Mouse (Mus musculus) thymus, adult 2 months (tissue): ENCODE data around the gene Ppif. TPM values are rescaled to one million over a fixed set of nuclear protein-coding genes. Genes with fewer than 3 reads are reported as not detected.
A peak's percentile ranks its signal among the peaks of the same experiment; 100 is the strongest.

Experiments
- DNase-seq: peaks from one replicate; pipeline ENCODE4 v3.0.0; 2021
- H3K27ac ChIP-seq: fragments of 200-500 bp; 2 replicates; pipeline ENCODE4 v1.5.1; 2012; ENCODE audit warnings: low read length, control low read depth; ENCODE audit not compliant: control insufficient read depth, insufficient read depth
- H3K27me3 ChIP-seq: fragments of 200-500 bp; 2 replicates; pipeline ENCODE4 v1.6.1; 2012; ENCODE audit warnings: mild to moderate bottlenecking, low read length, moderate library complexity, mixed read lengths; ENCODE audit not compliant: control insufficient read depth, insufficient read depth
- H3K36me3 ChIP-seq: fragments of 200-500 bp; 2 replicates; pipeline ENCODE4 v1.6.1; 2012; ENCODE audit warnings: mild to moderate bottlenecking, low read length, moderate library complexity; ENCODE audit not compliant: control insufficient read depth, insufficient read depth
- H3K4me1 ChIP-seq: fragments of 200-500 bp; replicated peaks from 2 replicates; pipeline ENCODE4 v1.6.1; 2012; ENCODE audit warnings: low read length; ENCODE audit not compliant: control insufficient read depth, insufficient read depth
- H3K4me3 ChIP-seq: fragments of 200-500 bp; 2 replicates; pipeline ENCODE4 v1.5.1; 2012; ENCODE audit warnings: mild to moderate bottlenecking, low read length, control low read depth, moderate library complexity; ENCODE audit not compliant: control insufficient read depth, insufficient read depth
- CTCF ChIP-seq: fragments of 200-500 bp; IDR thresholded peaks from 2 replicates; pipeline ENCODE4 v1.5.1; 2012; ENCODE audit warnings: mild to moderate bottlenecking, control low read depth, low read length, moderate library complexity, borderline replicate concordance; ENCODE audit not compliant: control insufficient read depth, poor library complexity, insufficient read depth; ENCODE audit errors: extremely low read depth
- POLR2A ChIP-seq: fragments of 200-500 bp; IDR thresholded peaks from 2 replicates; pipeline ENCODE4 v1.6.1; 2012; ENCODE audit warnings: mild to moderate bottlenecking, low read length, control low read depth, moderate library complexity; ENCODE audit not compliant: control insufficient read depth, poor library complexity, insufficient read depth; ENCODE audit errors: extremely low read depth
- WGBS: fragments of 180-500 bp; shearing (Covaris S2); methylation state at CpG from one replicate; pipeline ENCODE4 v1.1.7; 2018; 5-methylcytosine and 5-hydroxymethylcytosine counted together
- polyA plus RNA-seq: library from polyadenylated mRNA; depleted of rRNA; stranded (reverse); fragments of >200 nt; gene quantifications from 2 replicates; pipeline ENCODE4 v1.2.3, GENCODE M21; 2012

The Ppif gene
- polyA plus RNA-seq, 1 experiment: 108 TPM

DNA sequence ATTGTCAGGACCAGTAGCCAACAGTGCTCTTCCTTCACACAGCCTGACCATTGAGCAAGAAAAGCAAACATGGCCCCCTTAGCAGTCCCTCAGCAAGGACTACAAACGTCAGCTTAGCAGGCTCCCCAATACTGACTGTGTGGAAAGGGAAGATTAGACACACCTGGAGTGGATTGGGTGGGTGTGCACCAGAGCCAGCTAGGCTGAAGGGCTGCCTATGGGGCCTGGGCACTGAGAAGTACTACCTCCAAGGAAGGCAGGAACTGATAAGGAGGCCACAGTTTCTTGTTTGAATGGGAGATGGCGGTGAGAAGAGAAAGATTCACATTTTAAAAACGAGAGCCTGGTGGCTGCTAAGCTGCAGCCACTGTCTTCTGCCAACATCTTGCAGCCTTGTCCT is 26.4 kb upstream of the Ppif start:
- no peaks in the 10 kb centered on the region for H3K27me3 ChIP-seq
- TF ChIP-seq CTCF (no peak), POLR2A (no peak)
- H3K36me3 ChIP-seq: peaks cover 10% of the 10 kb centered on the region; the same call in 1 of the 2 replicates
- H3K27ac ChIP-seq: no peak overlapping the region
- H3K4me3 ChIP-seq: no peak overlapping the region
- H3K4me1 ChIP-seq: 0 out of 2 replicates have a peak, but pooled peaks cover 2% of the 10 kb centered on the region
- 80% methylated on average over 3 of the region's 3 CpGs for WGBS
- no peak for DNase-seq

DNA sequence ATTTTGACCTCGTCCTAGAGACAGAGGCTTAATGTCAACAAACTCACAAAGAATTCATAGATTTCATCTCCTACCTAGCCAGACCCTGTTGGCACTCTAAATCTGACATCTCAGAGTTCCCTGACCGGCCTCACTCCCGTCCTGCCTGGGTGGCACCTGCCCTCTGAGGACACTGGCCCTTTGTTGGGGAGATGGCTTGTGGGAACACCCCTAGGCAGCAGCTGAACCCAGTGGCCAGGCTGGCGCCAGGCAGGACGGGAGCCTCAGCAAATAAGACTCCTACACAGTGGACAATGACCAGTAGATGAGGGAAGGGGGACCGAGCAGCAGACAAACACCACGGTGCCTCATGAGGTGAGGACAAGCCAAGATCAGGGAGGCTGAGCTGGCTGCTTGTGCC is 14.3 kb upstream of the Ppif start:
- WGBS: 96% methylated on average over 7 of the region's 7 CpGs
- H3K4me1 ChIP-seq: no peaks in the 10 kb centered on the region
- H3K4me3 ChIP-seq: no peak overlapping the region
- H3K36me3 ChIP-seq: no peaks in the 10 kb centered on the region
- H3K27ac ChIP-seq: no peak overlapping the region
- no peak for TF ChIP-seq POLR2A
- TF ChIP-seq CTCF: no peak
- H3K27me3 ChIP-seq: no peaks in the 10 kb centered on the region
- DNase-seq: no peak

DNA sequence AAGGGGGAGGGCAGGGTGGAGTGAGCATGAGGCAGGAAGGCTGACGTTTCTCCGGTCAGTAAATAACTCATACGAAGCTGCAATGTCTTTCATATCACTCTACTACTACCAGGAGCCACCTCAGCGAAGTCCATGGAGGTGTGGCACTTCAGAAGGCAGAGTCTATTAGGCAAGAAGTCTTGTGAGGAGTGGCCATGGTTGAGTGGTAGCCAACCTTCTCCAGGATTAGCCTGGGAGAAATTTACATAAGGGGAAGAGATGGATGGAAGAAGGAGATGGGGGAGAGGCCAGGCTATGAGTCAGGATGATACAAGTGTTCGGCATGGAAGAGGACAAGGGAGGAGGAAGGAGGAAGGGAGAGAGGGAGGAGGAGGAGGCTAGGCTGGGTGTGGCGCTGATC is 11.9 kb upstream of the Ppif start:
- DNase-seq: no peak
- no peak overlapping the region for H3K27ac ChIP-seq
- 86% methylated on average over 6 of the region's 6 CpGs for WGBS
- TF ChIP-seq POLR2A (no peak), CTCF (no peak)
- no peaks in the 10 kb centered on the region for H3K4me1 ChIP-seq
- no peaks in the 10 kb centered on the region for H3K27me3 ChIP-seq
- no peak overlapping the region for H3K4me3 ChIP-seq
- H3K36me3 ChIP-seq: no peaks in the 10 kb centered on the region

DNA sequence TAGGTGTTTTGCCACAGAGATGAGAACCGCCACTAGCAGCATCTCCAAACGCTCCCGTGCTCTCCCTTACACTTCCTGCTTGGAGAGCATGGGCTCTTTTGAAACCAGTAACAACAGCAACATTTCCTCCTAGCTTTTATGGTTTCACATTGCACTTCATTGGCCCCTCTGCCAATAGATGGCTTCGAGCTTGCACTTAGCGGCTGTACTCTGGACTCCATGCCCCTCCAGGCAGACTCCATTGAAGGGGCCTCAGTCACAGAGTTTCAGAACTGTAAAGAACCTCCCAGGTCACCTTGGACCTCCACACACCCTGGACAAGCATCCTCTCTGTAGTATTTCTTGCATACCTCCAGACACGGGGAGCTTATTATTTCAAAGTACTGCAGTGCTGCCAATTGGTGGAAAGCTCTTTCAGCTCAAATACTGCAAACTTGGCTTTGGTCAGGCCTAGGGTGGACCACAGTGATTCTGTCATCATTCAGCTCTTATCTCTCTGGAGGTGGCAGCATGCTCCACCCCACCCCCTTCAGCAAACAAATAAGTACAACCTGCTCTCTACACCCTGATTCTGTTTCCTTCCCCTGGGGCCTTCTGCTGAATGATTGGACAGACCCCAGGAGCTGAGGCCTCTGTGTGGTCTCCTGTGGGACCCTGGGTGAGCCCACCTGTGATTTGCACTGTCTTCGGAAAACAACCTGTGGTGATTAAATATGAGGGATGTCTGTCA is 7.6 kb upstream of the Ppif start:
- WGBS: 74% methylated on average over 7 of the region's 7 CpGs
- TF ChIP-seq POLR2A: no peak
- TF ChIP-seq CTCF: no peak
- DNase-seq: no peak

DNA sequence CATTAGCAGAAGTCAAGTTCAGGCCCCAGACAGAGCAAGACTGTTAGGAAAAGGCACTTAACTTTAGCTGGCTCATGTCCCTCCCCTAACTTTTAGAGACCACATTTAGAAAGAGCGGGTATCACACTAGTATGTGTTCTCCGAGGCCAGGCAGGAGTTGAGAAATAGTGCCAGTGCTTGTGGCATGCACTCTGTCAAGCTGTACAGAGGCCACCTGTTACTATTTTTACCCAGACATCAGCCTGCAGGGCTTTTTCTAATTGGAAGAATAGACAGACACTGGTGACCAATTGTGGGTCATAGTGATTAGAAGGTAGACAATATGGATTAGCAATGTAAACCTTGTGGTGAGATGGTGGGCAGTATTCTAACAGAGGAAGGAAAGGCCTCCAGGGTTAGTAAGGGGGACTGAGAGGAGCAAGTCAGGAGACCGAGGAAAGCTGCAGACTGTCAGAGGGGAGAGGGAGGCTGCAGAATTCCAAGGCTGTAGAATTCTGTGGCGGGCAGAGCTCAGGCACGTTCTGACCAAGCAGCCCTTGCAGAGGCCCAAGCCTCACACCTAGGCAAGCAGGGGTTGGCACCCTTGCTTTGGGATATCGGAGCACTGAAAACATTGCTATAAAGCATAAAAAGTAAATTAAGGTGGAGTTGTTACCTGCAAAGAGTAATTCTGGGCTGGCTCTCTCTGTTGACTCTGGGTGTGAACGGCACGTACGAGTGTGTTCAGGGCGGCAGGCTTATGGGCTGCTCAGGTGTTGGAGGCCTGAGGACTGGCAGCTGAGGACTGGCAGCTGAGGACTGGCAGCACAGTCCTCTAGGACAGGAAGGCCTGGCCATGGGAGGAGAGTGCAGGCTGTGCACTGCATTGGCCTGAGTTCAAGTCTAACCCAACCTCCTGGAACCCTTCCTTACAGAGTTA is 6.7 kb upstream of the Ppif start:
- TF ChIP-seq POLR2A (no peak), CTCF (no peak)
- Histone ChIP-seq H3K4me3 (no peak overlapping the region), H3K27me3 (no peaks in the 10 kb centered on the region), H3K36me3 (no peaks in the 10 kb centered on the region), H3K4me1 (no peaks in the 10 kb centered on the region), H3K27ac (no peak overlapping the region)
- WGBS: 92% methylated on average over 10 of the region's 10 CpGs
- DNase-seq: no peak

More for the DNA sequence above, 7.6 kb upstream of the Ppif start:
- no peaks in the 10 kb centered on the region for H3K36me3 ChIP-seq
- H3K27ac ChIP-seq: no peak overlapping the region
- H3K4me3 ChIP-seq: no peak overlapping the region
- no peaks in the 10 kb centered on the region for H3K27me3 ChIP-seq
- no peaks in the 10 kb centered on the region for H3K4me1 ChIP-seq

DNA sequence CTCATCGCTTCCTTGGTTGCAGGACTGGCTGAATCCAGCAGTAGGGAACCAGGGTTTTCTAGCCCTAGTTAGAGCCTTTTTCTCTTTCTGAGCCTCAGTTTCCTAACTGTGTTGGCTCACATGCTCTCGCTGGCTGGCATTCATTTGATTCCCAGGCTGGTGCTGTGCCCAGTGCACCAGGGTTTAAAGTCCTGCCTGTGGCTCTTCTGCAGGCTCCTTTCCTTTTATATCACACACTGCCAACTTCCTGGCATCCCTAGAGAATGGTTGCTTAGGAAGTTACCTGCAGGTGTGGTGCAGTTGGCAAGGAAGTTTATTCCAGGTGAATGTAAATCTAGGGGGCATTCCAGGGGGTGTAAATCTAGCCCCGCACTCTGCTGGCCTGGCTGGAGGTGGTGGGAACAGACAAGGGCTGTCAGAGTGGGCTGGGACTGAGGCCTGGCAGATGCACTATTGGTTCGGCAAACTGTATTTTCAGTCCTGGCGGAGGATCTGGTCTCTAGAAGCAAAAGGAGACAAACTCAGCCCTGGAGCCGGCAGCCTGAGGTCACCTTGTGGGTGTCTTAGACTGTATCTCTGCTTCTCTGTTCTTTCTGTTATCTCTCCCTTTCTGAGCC is 575 bp upstream of the Ppif start:
- peak overlapping the region; percentile 20; the same call in 1 of the 2 replicates for H3K27ac ChIP-seq
- no peak for TF ChIP-seq POLR2A
- peak overlapping the region; percentile 8; the same call in 1 of the 2 replicates for H3K4me3 ChIP-seq

More for the DNA sequence above, 575 bp upstream of the Ppif start:
- Histone ChIP-seq H3K36me3 (peaks cover 4% of the 10 kb centered on the region; the same call in 1 of the 2 replicates), H3K4me1 (peaks cover 23% of the 10 kb centered on the region), H3K27me3 (no peaks in the 10 kb centered on the region)
- DNase-seq: no peak
- 51% methylated on average over 6 of the region's 6 CpGs for WGBS
